Mouse (Mus musculus) CH12.LX (cell line): ENCODE results near the gene Tmem87a.

Experiments
- CHD1 ChIP-seq: IDR thresholded peaks from 2 replicates; pipeline ENCODE4 v1.6.1; 2012; ENCODE audit warnings: low read depth, low read length, improper control_type of control experiment, inconsistent platforms
- CTCF ChIP-seq, 2 experiments: IDR thresholded peaks in 1 of 2; conservative IDR thresholded peaks in 1 of 2; 2 replicates each; pipeline ENCODE4 v1.5.1; 2011 to 2012; ENCODE audit warnings: low read depth in 2 of 2, low read length in 2 of 2, improper control_type of control experiment in 1 of 2, inconsistent platforms in 1 of 2, mild to moderate bottlenecking in 1 of 2, moderate library complexity in 1 of 2
- KAT2A ChIP-seq: IDR thresholded peaks from 2 replicates; pipeline ENCODE4 v1.6.1; 2012; ENCODE audit warnings: low read length, improper control_type of control experiment, inconsistent platforms; ENCODE audit not compliant: insufficient replicate concordance
- MEF2A ChIP-seq: IDR thresholded peaks from 2 replicates; pipeline ENCODE4 v1.6.1; 2014; ENCODE audit warnings: low read depth, mild to moderate bottlenecking, inconsistent platforms, low read length, improper control_type of control experiment, borderline replicate concordance
- MXI1 ChIP-seq: IDR thresholded peaks from 2 replicates; pipeline ENCODE4 v1.6.1; 2011; ENCODE audit warnings: mild to moderate bottlenecking, low read depth, low read length, improper control_type of control experiment
- MYC ChIP-seq: IDR thresholded peaks from 2 replicates; pipeline ENCODE4 v1.6.1; 2011; ENCODE audit warnings: low read depth, mild to moderate bottlenecking, improper control_type of control experiment, low read length
- POLR2A ChIP-seq: IDR thresholded peaks from 2 replicates; pipeline ENCODE4 v1.6.1; 2011; ENCODE audit warnings: low read depth, mild to moderate bottlenecking, improper control_type of control experiment, low read length
- SMC3 ChIP-seq: IDR thresholded peaks from 2 replicates; pipeline ENCODE4 v1.6.1; 2011; ENCODE audit warnings: low read depth, low read length, improper control_type of control experiment
- USF1 ChIP-seq: IDR thresholded peaks from 2 replicates; pipeline ENCODE4 v1.6.1; 2014; ENCODE audit warnings: low read depth, mild to moderate bottlenecking, inconsistent platforms, low read length, improper control_type of control experiment
- USF2 ChIP-seq: conservative IDR thresholded peaks from 2 replicates; pipeline ENCODE4 v1.6.1; 2011; ENCODE audit warnings: low read depth, low read length, improper control_type of control experiment
- ZNF384 ChIP-seq: IDR thresholded peaks from 2 replicates; pipeline ENCODE4 v1.6.1; 2012; ENCODE audit warnings: low read depth, low read length, improper control_type of control experiment, inconsistent platforms

DNA sequence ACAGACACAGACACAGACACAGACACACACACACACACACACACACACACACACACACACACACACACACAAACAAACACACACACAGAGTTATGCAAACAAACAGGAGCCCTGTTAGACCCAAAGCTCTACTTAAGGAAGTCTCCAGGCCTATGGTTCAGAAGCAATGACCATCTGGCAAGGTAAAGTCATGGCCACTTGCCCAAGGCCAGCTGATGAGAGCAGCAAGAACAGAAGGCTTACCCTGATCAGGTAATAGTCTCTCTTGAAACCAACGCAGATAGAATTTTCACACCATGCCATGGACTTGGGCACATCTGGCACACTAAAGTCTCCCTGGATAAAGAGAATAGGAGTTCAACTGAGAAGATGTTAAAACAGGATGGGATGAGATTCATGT lies 62.2 kb downstream of the Tmem87a start:
- no peak for TF ChIP-seq USF1
- TF ChIP-seq CTCF (conservative IDR thresholded peaks at IDR 0.05 in 1 of 2, IDR thresholded peaks at IDR 0.05 in 1 of 2; ENCODE audit: low read depth in 2 of 2, low read length in 2 of 2): no peak
- TF ChIP-seq SMC3: no peak
- no peak for TF ChIP-seq ZNF384
- TF ChIP-seq CHD1: no peak
- no peak for TF ChIP-seq KAT2A
- no peak for TF ChIP-seq USF2
- TF ChIP-seq MEF2A: no peak
- TF ChIP-seq POLR2A: no peak
- no peak for TF ChIP-seq MYC
- TF ChIP-seq MXI1: no peak
